Mouse (Mus musculus) natural killer cell, adult 2 months (primary cell): ENCODE data around the gene Grip2.

ENCODE experiments used
- DNase-seq, 2 experiments: peaks; one replicate each; pipeline ENCODE4 v3.0.0; 2022; ENCODE audit warnings: low spot score in 2 of 2

The Grip2 gene

GRCm38 (mm10) chr6:91827016-91827570 lies at the start of gene Grip2:
Grip2 (minus strand) TSS chr6:91827250.
- DNase-seq, result no peak

GRCm38 (mm10) chr6:91872781-91873180 lies 45.7 kb upstream of the Grip2 start:
- no peak for DNase-seq

GRCm38 (mm10) chr6:91868091-91868490 lies 41.0 kb upstream of the Grip2 start:
- DNase-seq, result no peak

- no peak for DNase-seq
These were observed 38.6 kb upstream of the Grip2 start for GRCm38 (mm10) chr6:91865601-91866000.

- no peak for DNase-seq
These were observed 37.5 kb upstream of the Grip2 start for GRCm38 (mm10) chr6:91864595-91864994.

GRCm38 (mm10) chr6:91862848-91863247 lies 35.8 kb upstream of the Grip2 start:
- DNase-seq, result no peak

- no peak for DNase-seq
These were observed 31.3 kb upstream of the Grip2 start for GRCm38 (mm10) chr6:91858339-91858738.

GRCm38 (mm10) chr6:91852550-91852949 lies 25.5 kb upstream of the Grip2 start:
- DNase-seq, result no peak

GRCm38 (mm10) chr6:91843628-91844153 lies 16.6 kb upstream of the Grip2 start:
- no peak for DNase-seq

GRCm38 (mm10) chr6:91842897-91843627 lies 16.0 kb upstream of the Grip2 start:
- no peak for DNase-seq

- DNase-seq, result peak; percentile 2 to 3
These were observed 12.2 kb upstream of the Grip2 start for GRCm38 (mm10) chr6:91839010-91839871.

GRCm38 (mm10) chr6:91832863-91833440 lies 5.9 kb upstream of the Grip2 start:
- no peak for DNase-seq

- DNase-seq, result no peak
These were observed 876 bp upstream of the Grip2 start for GRCm38 (mm10) chr6:91827926-91828325.

- DNase-seq, result no peak
These were observed 8.8 kb downstream of the Grip2 start for GRCm38 (mm10) chr6:91818271-91818670.

- DNase-seq, result no peak
These were observed 11.1 kb downstream of the Grip2 start for GRCm38 (mm10) chr6:91815976-91816375.

GRCm38 (mm10) chr6:91813611-91814010 lies 13.4 kb downstream of the Grip2 start:
- no peak for DNase-seq

GRCm38 (mm10) chr6:91810007-91810406 lies 17.0 kb downstream of the Grip2 start:
- DNase-seq, result no peak

GRCm38 (mm10) chr6:91808022-91808421 lies 19.0 kb downstream of the Grip2 start:
- no peak for DNase-seq

- DNase-seq, result no peak
These were observed 19.9 kb downstream of the Grip2 start for GRCm38 (mm10) chr6:91807169-91807568.

GRCm38 (mm10) chr6:91804177-91804576 lies 22.9 kb downstream of the Grip2 start:
- no peak for DNase-seq

- no peak for DNase-seq
These were observed 28.6 kb downstream of the Grip2 start for GRCm38 (mm10) chr6:91798496-91798895.

GRCm38 (mm10) chr6:91796736-91797135 lies 30.3 kb downstream of the Grip2 start:
- no peak for DNase-seq
